Mouse (Mus musculus) forebrain, embryonic 12.5 days (tissue): ENCODE results near the gene Gdf2. TPM values are rescaled to one million over a fixed set of nuclear protein-coding genes. Genes with fewer than 3 reads are reported as not detected.

Experiments
- ATAC-seq: fragments of 200-750 bp; cut with Nextera tagmentation; 2 replicates; pipeline ENCODE4 v1.8.0; 2017; ENCODE audit warnings: moderate TSS enrichment; ENCODE audit not compliant: low FRiP score
- H3K27ac ChIP-seq: fragments of 300-500 bp; sonication (generic); 2 replicates; pipeline ENCODE4 v1.5.1; 2016; ENCODE audit warnings: mild to moderate bottlenecking
- H3K27me3 ChIP-seq: fragments of 300-500 bp; sonication (generic); 2 replicates; pipeline ENCODE4 v1.6.1; 2016; ENCODE audit warnings: mild to moderate bottlenecking
- H3K36me3 ChIP-seq: fragments of 300-500 bp; sonication (generic); replicated peaks from 2 replicates; pipeline ENCODE4 v1.6.1; 2016; ENCODE audit warnings: mild to moderate bottlenecking
- H3K4me1 ChIP-seq: fragments of 300-500 bp; sonication (generic); 2 replicates; pipeline ENCODE4 v1.6.1; 2016
- H3K4me2 ChIP-seq: fragments of 300-500 bp; sonication (generic); 2 replicates; pipeline ENCODE4 v1.6.1; 2016; ENCODE audit warnings: mild to moderate bottlenecking, moderate library complexity
- H3K4me3 ChIP-seq: fragments of 300-500 bp; sonication (generic); replicated peaks from 2 replicates; pipeline ENCODE4 v1.5.1; 2016; ENCODE audit warnings: mild to moderate bottlenecking
- H3K9ac ChIP-seq: fragments of 300-500 bp; sonication (generic); 2 replicates; pipeline ENCODE4 v1.6.1; 2016; ENCODE audit warnings: mild to moderate bottlenecking
- H3K9me3 ChIP-seq: fragments of 300-500 bp; sonication (generic); 2 replicates; pipeline ENCODE4 v1.6.1; 2016
- WGBS: fragments of 180-500 bp; shearing (Covaris S2); methylation state at CpG from one replicate; pipeline ENCODE4 v1.1.7; 2016; 5-methylcytosine and 5-hydroxymethylcytosine counted together
- polyA plus RNA-seq: library from polyadenylated mRNA; unstranded; fragments of >200 nt; fragmentation: Nextera tagmentation; extraction: Ambion mirVana; gene quantifications from 2 replicates; pipeline ENCODE4 v1.2.1, GENCODE M21; 2016

Gene Gdf2
- polyA plus RNA-seq, result not detected in 2 replicates

GRCm38 (mm10) chr14:33940739-33941138 lies at the start of gene Gdf2:
Gene Gdf2, plus strand, starts transcription at chr14:33941039.
- WGBS, result 84% methylated on average over 8 of the region's 8 CpGs
- no peak within 1 kb of the TSS for H3K4me3 ChIP-seq
- no peak within 1 kb of the TSS for H3K9ac ChIP-seq
- H3K9me3 ChIP-seq, result no peaks in the 10 kb centered on the region
- H3K4me1 ChIP-seq, result no peaks in the 10 kb centered on the region
- ATAC-seq, result no peak
- no peaks in the 10 kb centered on the region; the same call in 1 of the 2 replicates for H3K27me3 ChIP-seq
- no peaks in the 10 kb centered on the region for H3K36me3 ChIP-seq
- no peak within 1 kb of the TSS for H3K4me2 ChIP-seq
- no peak within 1 kb of the TSS for H3K27ac ChIP-seq

DNA sequence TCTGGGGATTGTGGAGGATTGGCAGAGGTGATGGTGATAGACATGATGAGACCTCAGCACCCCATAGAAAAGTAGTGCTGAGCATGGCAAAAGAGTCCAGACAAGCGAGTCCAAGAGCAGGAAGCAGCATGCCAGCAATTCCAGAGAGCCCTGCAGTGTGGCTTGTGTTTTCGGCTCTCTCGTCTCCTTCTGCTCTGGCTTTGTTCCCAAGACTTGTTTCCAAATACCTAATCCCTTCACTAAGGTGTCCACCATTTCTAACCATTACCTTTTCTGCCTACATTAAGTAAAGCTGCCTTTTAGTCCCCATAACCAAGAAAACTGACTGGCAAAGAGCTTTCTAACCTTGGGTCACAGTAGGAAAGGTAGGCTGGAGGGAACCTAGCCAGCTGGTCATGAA lies 49.3 kb upstream of the Gdf2 start:
- no peak for ATAC-seq

DNA sequence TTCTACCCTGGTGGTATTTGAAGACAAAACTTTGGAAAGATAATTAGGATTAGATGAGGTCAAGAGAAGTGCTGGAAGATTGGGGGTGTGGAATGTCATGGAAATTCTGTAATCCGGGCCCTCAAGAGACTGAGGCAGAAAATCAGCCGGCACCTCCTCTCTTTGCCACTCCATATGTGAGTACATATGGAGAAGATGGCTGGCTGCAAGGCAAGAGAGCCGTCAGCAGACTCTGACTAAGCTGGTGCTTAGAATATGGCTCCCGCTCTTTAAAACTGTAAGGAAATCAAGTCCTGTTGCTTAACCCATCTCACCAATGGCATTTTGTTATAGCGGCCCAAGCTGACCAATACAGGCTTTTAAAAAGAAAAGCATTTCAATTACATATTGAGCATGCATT lies 45.1 kb upstream of the Gdf2 start:
- H3K4me2 ChIP-seq, result no peak overlapping the region
- H3K9ac ChIP-seq, result no peak overlapping the region
- 86% methylated on average over 5 of the region's 5 CpGs for WGBS
- no peaks in the 10 kb centered on the region for H3K27me3 ChIP-seq
- H3K4me3 ChIP-seq, result no peak overlapping the region
- no peak overlapping the region for H3K27ac ChIP-seq
- peaks cover 8% of the 10 kb centered on the region; the same call in 1 of the 2 replicates for H3K4me1 ChIP-seq
- no peaks in the 10 kb centered on the region for H3K9me3 ChIP-seq
- no peak for ATAC-seq
- H3K36me3 ChIP-seq, result no peaks in the 10 kb centered on the region

More for the DNA sequence above, 49.3 kb upstream of the Gdf2 start:
- Histone ChIP-seq H3K27me3 (no peaks in the 10 kb centered on the region), H3K9me3 (no peaks in the 10 kb centered on the region), H3K4me1 (peaks cover 1% of the 10 kb centered on the region; the same call in 1 of the 2 replicates), H3K4me2 (no peak overlapping the region), H3K36me3 (no peaks in the 10 kb centered on the region), H3K27ac (no peak overlapping the region), H3K9ac (no peak overlapping the region), H3K4me3 (no peak overlapping the region)
- 82% methylated on average over 3 of the region's 3 CpGs for WGBS

- Histone ChIP-seq H3K4me2 (no peak overlapping the region), H3K36me3 (no peaks in the 10 kb centered on the region), H3K27me3 (no peaks in the 10 kb centered on the region), H3K4me1 (peaks cover 8% of the 10 kb centered on the region; the same call in 1 of the 2 replicates), H3K4me3 (no peak overlapping the region), H3K9ac (no peak overlapping the region), H3K27ac (0 out of 2 replicates have a peak overlapping the region, but pooled peaks have one; percentile 11), H3K9me3 (no peaks in the 10 kb centered on the region)
- ATAC-seq, result no peak; the same call in 1 of the 2 replicates
- 36% methylated on average over 9 of the region's 9 CpGs for WGBS
Observed at GRCm38 (mm10) chr14:33896628-33897300, 44.1 kb upstream of the Gdf2 start.

- Histone ChIP-seq H3K9me3 (no peaks in the 10 kb centered on the region), H3K27me3 (no peaks in the 10 kb centered on the region), H3K9ac (no peak overlapping the region), H3K4me3 (no peak overlapping the region), H3K4me2 (no peak overlapping the region), H3K27ac (no peak overlapping the region), H3K4me1 (no peaks in the 10 kb centered on the region), H3K36me3 (no peaks in the 10 kb centered on the region)
- WGBS, result 93% methylated on average over 4 of the region's 4 CpGs
- ATAC-seq, result no peak
Observed at GRCm38 (mm10) chr14:33902783-33903182, 38.1 kb upstream of the Gdf2 start.

DNA sequence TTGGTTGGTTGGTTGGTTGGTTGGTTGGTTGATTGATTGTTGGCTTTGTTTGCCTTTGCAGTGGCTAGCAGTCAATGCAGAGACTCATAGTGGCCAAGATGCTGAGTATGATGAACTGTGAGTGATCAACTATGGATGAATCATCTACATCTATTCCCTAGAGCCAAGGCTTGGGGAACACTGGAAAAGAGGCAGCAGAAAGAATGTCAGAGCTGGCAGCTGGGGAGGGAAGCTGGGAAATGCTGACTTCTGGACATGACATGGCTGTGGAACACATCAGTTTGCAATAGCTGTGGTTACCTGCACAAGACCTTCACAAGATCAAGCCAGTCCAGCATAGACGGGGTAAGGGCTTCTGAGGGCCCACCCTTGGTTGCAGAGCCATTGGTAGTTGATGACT lies 37.6 kb upstream of the Gdf2 start:
- Histone ChIP-seq H3K36me3 (no peaks in the 10 kb centered on the region), H3K9ac (no peak overlapping the region), H3K9me3 (no peaks in the 10 kb centered on the region), H3K27me3 (no peaks in the 10 kb centered on the region), H3K4me3 (no peak overlapping the region), H3K27ac (no peak overlapping the region), H3K4me2 (no peak overlapping the region), H3K4me1 (no peaks in the 10 kb centered on the region)
- ATAC-seq, result no peak
- WGBS, result 86% methylated on average over 1 of the region's 1 CpGs

- no peak for ATAC-seq
Observed at GRCm38 (mm10) chr14:33904851-33905250, 36.0 kb upstream of the Gdf2 start.

DNA sequence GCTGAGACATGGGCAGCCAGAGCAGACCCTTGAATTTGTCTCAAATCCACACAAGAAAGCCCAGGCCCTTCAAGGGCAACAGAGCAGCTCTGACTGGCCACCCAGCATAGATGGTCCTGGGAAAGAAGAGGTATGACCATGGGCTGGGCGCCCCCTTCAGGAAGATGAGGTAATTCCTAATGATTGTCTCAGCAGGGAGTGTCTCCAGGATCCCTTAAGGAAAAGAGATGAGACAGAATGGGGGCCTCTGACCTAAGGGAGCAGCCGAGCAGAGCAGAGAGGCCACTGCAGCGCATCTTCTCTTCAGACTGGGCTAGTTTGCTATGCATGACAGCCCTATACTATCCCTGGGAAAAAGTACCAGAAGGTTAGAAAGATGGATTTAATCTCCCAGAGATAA lies 27.1 kb upstream of the Gdf2 start:
- H3K4me1 ChIP-seq, result 0 out of 2 replicates have a peak, but pooled peaks cover 4% of the 10 kb centered on the region
- no peak overlapping the region for H3K27ac ChIP-seq
- ATAC-seq, result no peak
- no peaks in the 10 kb centered on the region for H3K9me3 ChIP-seq
- H3K36me3 ChIP-seq, result no peaks in the 10 kb centered on the region
- WGBS, result 31% methylated on average over 3 of the region's 3 CpGs
- H3K27me3 ChIP-seq, result peaks cover 21% of the 10 kb centered on the region
- H3K9ac ChIP-seq, result no peak overlapping the region
- no peak overlapping the region for H3K4me2 ChIP-seq
- H3K4me3 ChIP-seq, result no peak overlapping the region

More at GRCm38 (mm10) chr14:33904851-33905250, 36.0 kb upstream of the Gdf2 start:
- no peak overlapping the region for H3K4me3 ChIP-seq
- no peak overlapping the region for H3K4me2 ChIP-seq
- H3K27ac ChIP-seq, result no peak overlapping the region
- no peaks in the 10 kb centered on the region for H3K36me3 ChIP-seq
- no peaks in the 10 kb centered on the region for H3K9me3 ChIP-seq
- H3K27me3 ChIP-seq, result no peaks in the 10 kb centered on the region
- H3K9ac ChIP-seq, result no peak overlapping the region
- no peaks in the 10 kb centered on the region for H3K4me1 ChIP-seq

GRCm38 (mm10) chr14:33914206-33914605 lies 26.6 kb upstream of the Gdf2 start:
- Histone ChIP-seq H3K4me3 (no peak overlapping the region), H3K9ac (no peak overlapping the region), H3K27ac (no peak overlapping the region), H3K27me3 (peaks cover 26% of the 10 kb centered on the region), H3K4me2 (no peak overlapping the region), H3K36me3 (no peaks in the 10 kb centered on the region), H3K4me1 (0 out of 2 replicates have a peak, but pooled peaks cover 9% of the 10 kb centered on the region), H3K9me3 (no peaks in the 10 kb centered on the region)
- WGBS, result 85% methylated on average over 9 of the region's 9 CpGs
- ATAC-seq, result no peak

DNA sequence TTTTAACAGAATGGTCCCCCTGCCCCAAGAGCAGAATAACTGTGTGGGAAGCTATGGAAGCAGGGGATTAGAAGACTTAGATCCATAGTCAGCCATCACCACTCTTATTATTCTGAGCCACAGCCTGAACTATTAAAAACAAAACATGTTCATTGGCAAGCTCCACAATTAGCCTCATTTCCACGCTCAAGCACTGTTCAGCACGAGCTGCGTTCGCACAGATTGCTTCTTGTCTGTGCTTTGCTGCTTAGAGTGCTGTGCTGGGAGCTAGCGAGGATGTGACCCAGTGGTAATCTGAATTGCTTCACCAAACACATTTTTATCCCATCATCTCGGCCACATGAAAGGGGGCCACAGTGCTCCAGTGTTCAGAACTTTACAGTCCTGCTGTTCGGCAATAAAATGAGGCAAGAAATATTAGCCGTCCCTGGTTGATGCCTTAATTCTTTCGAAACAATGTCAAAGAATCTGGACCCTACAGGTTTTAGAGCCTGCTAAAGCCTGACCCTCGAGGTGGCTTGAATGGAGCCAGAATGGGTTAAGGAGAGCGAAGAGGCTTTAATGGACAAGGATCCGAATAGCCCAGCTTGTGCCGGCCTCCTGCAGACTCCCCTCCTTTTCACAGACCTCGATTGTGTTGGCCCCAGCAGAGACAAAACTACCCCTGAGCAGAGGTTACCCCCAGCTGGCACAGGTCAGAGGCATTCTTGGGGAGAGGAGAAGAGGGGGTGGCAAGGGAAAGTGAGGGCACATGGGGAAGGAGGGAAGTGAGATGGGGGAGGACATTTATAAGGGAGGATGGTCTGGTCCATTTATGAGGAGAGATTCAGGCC lies 19.9 kb upstream of the Gdf2 start:
- no peak overlapping the region for H3K9ac ChIP-seq
- H3K9me3 ChIP-seq, result no peaks in the 10 kb centered on the region
- peaks cover 43% of the 10 kb centered on the region for H3K4me1 ChIP-seq
- ATAC-seq, result peak; percentile 44
- H3K27ac ChIP-seq, result no peak overlapping the region
- H3K4me2 ChIP-seq, result 0 out of 2 replicates have a peak overlapping the region, but pooled peaks have one; percentile 1
- H3K36me3 ChIP-seq, result no peaks in the 10 kb centered on the region
- H3K4me3 ChIP-seq, result no peak overlapping the region
- WGBS, result 6% methylated on average over 14 of the region's 14 CpGs
- peaks cover 82% of the 10 kb centered on the region for H3K27me3 ChIP-seq

GRCm38 (mm10) chr14:33922771-33923167 lies 18.1 kb upstream of the Gdf2 start:
- Histone ChIP-seq H3K27me3 (peaks cover 78% of the 10 kb centered on the region), H3K27ac (no peak overlapping the region), H3K4me1 (peaks cover 43% of the 10 kb centered on the region), H3K4me3 (peak overlapping the region; percentile 65), H3K9me3 (no peaks in the 10 kb centered on the region), H3K36me3 (no peaks in the 10 kb centered on the region), H3K9ac (peak overlapping the region; percentile 61; the same call in 1 of the 2 replicates), H3K4me2 (peak overlapping the region; percentile 97)
- ATAC-seq, result no peak
- 6% methylated on average over 8 of the region's 8 CpGs for WGBS

- peak within 1 kb of the TSS; percentile 97 for H3K4me2 ChIP-seq
- peak; percentile 81 for ATAC-seq
- H3K4me1 ChIP-seq, result peaks cover 43% of the 10 kb centered on the region
- peaks cover 74% of the 10 kb centered on the region for H3K27me3 ChIP-seq
- H3K27ac ChIP-seq, result no peak within 1 kb of the TSS
- H3K36me3 ChIP-seq, result no peaks in the 10 kb centered on the region
- peak within 1 kb of the TSS; percentile 65 for H3K4me3 ChIP-seq
- H3K9me3 ChIP-seq, result no peaks in the 10 kb centered on the region
- peak within 1 kb of the TSS; percentile 61 for H3K9ac ChIP-seq
- under 1% methylated on average over 76 of the region's 85 CpGs for WGBS
Observed at GRCm38 (mm10) chr14:33923168-33924070, 17.4 kb upstream of the Gdf2 start, which contains the start of gene Gdf10. Gene Gdf10, plus strand, starts transcription at chr14:33923587.
